Mouse (Mus musculus) mesoderm, embryonic 11.5 days (tissue): ENCODE data around the gene Cdkl4.
"Not testable (repeated sequence)": the region's sequence is repeated elsewhere in the genome, so short reads cannot be mapped to it uniquely, and the experiment has no call there.

Experiments used
- DNase-seq: peaks from one replicate; pipeline ENCODE4 v3.0.0-alpha.2; 2012; ENCODE audit warnings: low read depth, low spot score

Cdkl4 gene

GRCm38 (mm10) chr17:80577639-80578038, at the start of gene Cdkl4:
Cdkl4 (minus strand) TSS chr17:80577813.
- no peak for DNase-seq

- no peak for DNase-seq
Observed at GRCm38 (mm10) chr17:80624979-80625378, 47.4 kb upstream of the Cdkl4 start.

GRCm38 (mm10) chr17:80621691-80622090, 44.1 kb upstream of the Cdkl4 start:
- no peak for DNase-seq

- DNase-seq: peak; percentile 59
Observed at GRCm38 (mm10) chr17:80620786-80621423, 43.3 kb upstream of the Cdkl4 start.

- DNase-seq: no peak
Observed at GRCm38 (mm10) chr17:80619556-80619955, 41.9 kb upstream of the Cdkl4 start.

GRCm38 (mm10) chr17:80618890-80619289, 41.3 kb upstream of the Cdkl4 start:
- no peak for DNase-seq

- DNase-seq: no peak
Observed at GRCm38 (mm10) chr17:80603806-80604205, 26.2 kb upstream of the Cdkl4 start.

GRCm38 (mm10) chr17:80603079-80603625, 25.5 kb upstream of the Cdkl4 start:
- no peak for DNase-seq

GRCm38 (mm10) chr17:80601371-80601770, 23.8 kb upstream of the Cdkl4 start:
- DNase-seq: peak; percentile 59

GRCm38 (mm10) chr17:80583051-80583450, 5.4 kb upstream of the Cdkl4 start:
- DNase-seq: no peak

- DNase-seq: no peak
Observed at GRCm38 (mm10) chr17:80579901-80580300, 2.3 kb upstream of the Cdkl4 start.

GRCm38 (mm10) chr17:80579089-80579488, 1.5 kb upstream of the Cdkl4 start:
- DNase-seq: no peak

- DNase-seq: no peak
Observed at GRCm38 (mm10) chr17:80578041-80578440, 428 bp upstream of the Cdkl4 start.

- DNase-seq: peak; percentile 86
Observed at GRCm38 (mm10) chr17:80577214-80577613, 399 bp downstream of the Cdkl4 start.

GRCm38 (mm10) chr17:80575008-80575407, 2.6 kb downstream of the Cdkl4 start:
- no peak for DNase-seq

GRCm38 (mm10) chr17:80574471-80574965, 3.1 kb downstream of the Cdkl4 start:
- no peak for DNase-seq

GRCm38 (mm10) chr17:80572187-80572935, 5.3 kb downstream of the Cdkl4 start:
- DNase-seq: no peak

GRCm38 (mm10) chr17:80571460-80571859, 6.2 kb downstream of the Cdkl4 start:
- DNase-seq: no peak

- DNase-seq: not testable (repeated sequence)
Observed at GRCm38 (mm10) chr17:80569718-80570117, 7.9 kb downstream of the Cdkl4 start.

GRCm38 (mm10) chr17:80568842-80569601, 8.6 kb downstream of the Cdkl4 start:
- DNase-seq: no peak

- no peak for DNase-seq
Observed at GRCm38 (mm10) chr17:80568441-80568840, 9.2 kb downstream of the Cdkl4 start.

- DNase-seq: peak; percentile 23
Observed at GRCm38 (mm10) chr17:80564611-80564924, 13.0 kb downstream of the Cdkl4 start.
